Mouse (Mus musculus) midbrain, embryonic 12.5 days (tissue): ENCODE measurements around the gene Nsdhl. TPM values are rescaled to one million over a fixed set of nuclear protein-coding genes. Genes with fewer than 3 reads are reported as not detected.

Source experiments
- ATAC-seq: fragments of 200-750 bp; cut with Nextera tagmentation; 2 replicates; pipeline ENCODE4 v1.8.0; 2017; ENCODE audit warnings: low read depth, moderate TSS enrichment, moderate library complexity; ENCODE audit not compliant: low FRiP score
- H3K27ac ChIP-seq: fragments of 300-500 bp; sonication (generic); replicated peaks from 2 replicates; pipeline ENCODE4 v1.5.1; 2016; ENCODE audit warnings: mild to moderate bottlenecking
- H3K27me3 ChIP-seq: fragments of 300-500 bp; sonication (generic); 2 replicates; pipeline ENCODE4 v1.6.1; 2016; ENCODE audit warnings: mild to moderate bottlenecking
- H3K36me3 ChIP-seq: fragments of 300-500 bp; sonication (generic); 2 replicates; pipeline ENCODE4 v1.6.1; 2016
- H3K4me1 ChIP-seq: fragments of 300-500 bp; sonication (generic); 2 replicates; pipeline ENCODE4 v1.6.1; 2016
- H3K4me2 ChIP-seq: fragments of 300-500 bp; sonication (generic); replicated peaks from 2 replicates; pipeline ENCODE4 v1.6.1; 2016; ENCODE audit warnings: mild to moderate bottlenecking, moderate library complexity
- H3K4me3 ChIP-seq: fragments of 300-500 bp; sonication (generic); 2 replicates; pipeline ENCODE4 v1.5.1; 2016; ENCODE audit warnings: mild to moderate bottlenecking
- H3K9ac ChIP-seq: fragments of 300-500 bp; sonication (generic); replicated peaks from 2 replicates; pipeline ENCODE4 v1.6.1; 2016; ENCODE audit warnings: mild to moderate bottlenecking, moderate library complexity
- H3K9me3 ChIP-seq: fragments of 300-500 bp; sonication (generic); 2 replicates; pipeline ENCODE4 v1.6.1; 2016; ENCODE audit warnings: mild to moderate bottlenecking
- WGBS: fragments of 180-500 bp; shearing (Covaris S2); methylation state at CpG from one replicate; pipeline ENCODE4 v1.1.7; 2016; 5-methylcytosine and 5-hydroxymethylcytosine counted together
- microRNA counts: library from miRNA; unstranded; fragments of <30 nt; microRNA quantifications from one replicate; lab custom pipeline; 2017
- microRNA-seq: library from miRNA; unstranded; fragments of <30 nt; microRNA quantifications from one replicate; pipeline ENCODE4, GENCODE M21; 2017
- polyA plus RNA-seq: library from polyadenylated mRNA; unstranded; fragments of >200 nt; fragmentation: Nextera tagmentation; extraction: Ambion mirVana; gene quantifications from 2 replicates; pipeline ENCODE4 v1.2.1, GENCODE M21; 2016

The Nsdhl gene
- polyA plus RNA-seq, 1 experiment from 2014 or later, result 38.5 TPM

DNA sequence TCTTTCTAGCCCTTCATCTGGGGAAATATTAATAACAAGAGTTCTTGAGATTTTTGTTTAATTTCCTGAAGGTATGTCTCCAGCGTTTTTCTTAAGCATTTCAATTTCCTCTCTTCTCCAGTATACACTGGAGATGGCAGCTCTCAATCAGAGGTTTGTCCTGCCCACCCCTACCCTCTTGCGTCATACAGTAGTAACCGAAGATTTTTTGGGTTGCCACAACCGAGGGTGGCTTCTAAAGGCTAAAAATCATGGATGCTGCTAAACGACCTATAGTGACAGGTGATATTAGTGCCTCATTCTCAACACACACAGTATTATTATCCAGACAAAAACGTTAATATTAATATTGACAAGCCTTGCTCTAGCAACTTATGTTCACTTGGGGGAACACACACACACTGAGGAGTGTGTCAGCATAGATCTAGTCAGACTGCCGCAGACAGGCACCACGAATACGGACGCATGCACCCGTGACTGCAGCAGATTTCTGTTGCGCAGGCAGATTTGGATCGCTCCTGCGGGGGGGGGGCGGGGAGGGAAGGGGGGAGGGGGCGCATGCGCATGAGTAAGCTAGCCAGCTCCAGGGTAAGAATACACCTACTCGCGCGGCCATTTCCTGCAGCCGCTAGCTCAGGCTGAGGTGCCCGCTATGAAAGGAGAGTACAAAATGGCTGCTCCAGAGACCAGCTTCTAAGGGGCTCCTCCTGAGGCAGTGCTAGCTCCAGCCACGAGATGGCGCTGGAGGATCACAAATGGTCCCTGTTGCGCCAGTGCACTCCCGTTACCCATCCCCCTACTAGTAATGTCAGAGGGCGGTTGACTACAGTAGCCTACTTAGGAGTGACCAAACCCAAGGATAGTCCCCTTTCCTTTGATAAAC, 89.5 kb downstream of the Nsdhl start:
- Histone ChIP-seq H3K9me3 (no peaks in the 10 kb centered on the region), H3K4me2 (peak overlapping the region; percentile 48), H3K36me3 (no peaks in the 10 kb centered on the region), H3K4me3 (peak overlapping the region; percentile 35), H3K9ac (peak overlapping the region; percentile 34; the same call in 1 of the 2 replicates), H3K4me1 (no peaks in the 10 kb centered on the region), H3K27me3 (no peaks in the 10 kb centered on the region), H3K27ac (peak overlapping the region; percentile 39; the same call in 1 of the 2 replicates)
- peak; percentile 98 for ATAC-seq
- 18% methylated on average over 25 of the region's 27 CpGs for WGBS

MicroRNA genes within 50 kb of the gene (microRNA counts, 519-probe panel; counts per million panel counts)
- microRNA mmu-miR-2137 (lab: Ali Mortazavi, UCI), result not detected

Small RNA genes within 50 kb of the gene (microRNA-seq; reads per million reads assigned to microRNA genes)
- gene Mir2137, result 4.2 reads per million, percentile 16 among the genes with 10 or more reads in this experiment

Other genes with a start within 250 kb of the Nsdhl start
- 1.6 and 1.8 TPM in 2 replicates for gene Gabrq, start 93.4 kb upstream of the Nsdhl start, polyA plus RNA-seq
- 99.1 and 107 TPM in 2 replicates for gene Cetn2, start 146 bp upstream of the Nsdhl start, polyA plus RNA-seq
- 3.1 and 3.3 TPM in 2 replicates for gene Zfp185, start 68.8 kb downstream of the Nsdhl start, polyA plus RNA-seq
- 0.14 TPM in 1 of 2 replicates, not detected in the other for gene Pnma5, start 118.5 kb downstream of the Nsdhl start, polyA plus RNA-seq
- 1.1 TPM in 2 replicates for gene Pnma3, start 146.2 kb downstream of the Nsdhl start, polyA plus RNA-seq
- 0.55 and 0.58 TPM in 2 replicates for gene Xlr4a, start 163.9 kb downstream of the Nsdhl start, polyA plus RNA-seq
- gene Xlr3a, start 178.5 kb downstream of the Nsdhl start, polyA plus RNA-seq, result 3.5 and 4.0 TPM in 2 replicates
- 0.29 and 0.73 TPM in 2 replicates for gene Gm14685, start 198.5 kb downstream of the Nsdhl start, polyA plus RNA-seq
- not detected in 2 replicates for gene Xlr5b, start 230.2 kb downstream of the Nsdhl start, polyA plus RNA-seq
- 0.34 and 0.40 TPM in 2 replicates for gene DXBay18, start 230.9 kb downstream of the Nsdhl start, polyA plus RNA-seq